Mouse (Mus musculus) thymus, adult 2 months (tissue): ENCODE results near the gene Eri2. TPM values are rescaled to one million over a fixed set of nuclear protein-coding genes. Genes with fewer than 3 reads are reported as not detected.

ENCODE experiments used
- DNase-seq: peaks from one replicate; pipeline ENCODE4 v3.0.0; 2021
- H3K27ac ChIP-seq: fragments of 200-500 bp; 2 replicates; pipeline ENCODE4 v1.5.1; 2012; ENCODE audit warnings: low read length, control low read depth; ENCODE audit not compliant: control insufficient read depth, insufficient read depth
- H3K27me3 ChIP-seq: fragments of 200-500 bp; 2 replicates; pipeline ENCODE4 v1.6.1; 2012; ENCODE audit warnings: mild to moderate bottlenecking, low read length, moderate library complexity, mixed read lengths; ENCODE audit not compliant: control insufficient read depth, insufficient read depth
- H3K36me3 ChIP-seq: fragments of 200-500 bp; 2 replicates; pipeline ENCODE4 v1.6.1; 2012; ENCODE audit warnings: mild to moderate bottlenecking, low read length, moderate library complexity; ENCODE audit not compliant: control insufficient read depth, insufficient read depth
- H3K4me1 ChIP-seq: fragments of 200-500 bp; replicated peaks from 2 replicates; pipeline ENCODE4 v1.6.1; 2012; ENCODE audit warnings: low read length; ENCODE audit not compliant: control insufficient read depth, insufficient read depth
- H3K4me3 ChIP-seq: fragments of 200-500 bp; 2 replicates; pipeline ENCODE4 v1.5.1; 2012; ENCODE audit warnings: mild to moderate bottlenecking, low read length, control low read depth, moderate library complexity; ENCODE audit not compliant: control insufficient read depth, insufficient read depth
- CTCF ChIP-seq: fragments of 200-500 bp; IDR thresholded peaks from 2 replicates; pipeline ENCODE4 v1.5.1; 2012; ENCODE audit warnings: mild to moderate bottlenecking, control low read depth, low read length, moderate library complexity, borderline replicate concordance; ENCODE audit not compliant: control insufficient read depth, poor library complexity, insufficient read depth; ENCODE audit errors: extremely low read depth
- POLR2A ChIP-seq: fragments of 200-500 bp; IDR thresholded peaks from 2 replicates; pipeline ENCODE4 v1.6.1; 2012; ENCODE audit warnings: mild to moderate bottlenecking, low read length, control low read depth, moderate library complexity; ENCODE audit not compliant: control insufficient read depth, poor library complexity, insufficient read depth; ENCODE audit errors: extremely low read depth
- WGBS: fragments of 180-500 bp; shearing (Covaris S2); methylation state at CpG from one replicate; pipeline ENCODE4 v1.1.7; 2018; 5-methylcytosine and 5-hydroxymethylcytosine counted together
- polyA plus RNA-seq: library from polyadenylated mRNA; depleted of rRNA; stranded (reverse); fragments of >200 nt; gene quantifications from 2 replicates; pipeline ENCODE4 v1.2.3, GENCODE M21; 2012

Eri2 gene
- polyA plus RNA-seq, 1 experiment, result 2.9 TPM

DNA sequence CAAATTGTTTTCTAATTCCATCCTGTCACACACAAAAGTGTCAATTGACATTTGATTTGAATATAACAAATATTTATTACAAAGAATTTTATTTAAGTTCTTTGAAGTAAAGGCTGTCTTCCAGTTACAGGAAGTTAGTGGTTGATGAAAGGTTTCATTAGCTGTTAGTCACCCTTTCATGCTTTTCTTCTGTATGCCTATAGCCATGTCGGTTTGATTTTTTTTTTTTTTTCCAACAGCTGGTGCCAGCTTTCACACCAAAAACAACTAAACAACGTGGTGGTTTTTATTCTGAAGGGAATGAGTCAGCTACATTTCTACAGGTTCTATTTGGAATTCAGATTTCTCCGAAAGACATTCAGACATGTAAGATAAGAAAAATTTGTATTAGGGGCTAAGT, 7.1 kb upstream of the Eri2 start:
- Histone ChIP-seq H3K27ac (no peak overlapping the region), H3K4me3 (no peak overlapping the region), H3K4me1 (no peaks in the 10 kb centered on the region), H3K27me3 (no peaks in the 10 kb centered on the region), H3K36me3 (0 out of 2 replicates have a peak, but pooled peaks cover 3% of the 10 kb centered on the region)
- DNase-seq, result no peak
- 14% methylated on average over 3 of the region's 3 CpGs for WGBS
- TF ChIP-seq POLR2A (no peak), CTCF (no peak)

GRCm38 (mm10) chr7:119800488-119800887, 6.6 kb upstream of the Eri2 start:
- Histone ChIP-seq H3K27ac (no peak overlapping the region), H3K4me3 (no peak overlapping the region), H3K4me1 (no peaks in the 10 kb centered on the region), H3K27me3 (no peaks in the 10 kb centered on the region), H3K36me3 (0 out of 2 replicates have a peak, but pooled peaks cover under 1% of the 10 kb centered on the region)
- WGBS, result 65% methylated on average over 3 of the region's 3 CpGs
- DNase-seq, result peak; percentile 4
- no peak for TF ChIP-seq POLR2A
- TF ChIP-seq CTCF, result no peak

DNA sequence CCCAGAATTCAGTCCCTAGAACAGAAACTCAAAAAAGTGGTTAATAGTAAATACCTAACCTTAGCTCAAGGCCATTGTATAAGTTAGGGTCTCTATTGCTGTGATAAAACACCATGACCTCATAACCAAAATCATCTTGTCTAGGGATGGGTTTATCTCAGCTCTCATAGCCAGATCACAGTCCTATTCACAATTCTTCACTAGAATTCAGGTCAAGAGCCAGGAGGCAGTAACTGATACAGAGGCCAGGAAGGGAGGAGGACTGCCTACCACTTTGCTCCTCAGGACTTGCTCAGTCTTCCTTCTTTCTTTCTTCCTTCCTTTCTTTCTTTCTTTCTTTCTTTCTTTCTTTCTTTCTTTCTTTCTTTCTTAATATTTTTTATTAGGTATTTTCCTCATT, 1.5 kb upstream of the Eri2 start:
- H3K4me3 ChIP-seq, result no peak overlapping the region
- no peak overlapping the region for H3K27ac ChIP-seq
- peaks cover 3% of the 10 kb centered on the region for H3K4me1 ChIP-seq
- DNase-seq, result no peak
- no peak for TF ChIP-seq POLR2A
- no peak for TF ChIP-seq CTCF
- no peaks in the 10 kb centered on the region for H3K27me3 ChIP-seq
- H3K36me3 ChIP-seq, result no peaks in the 10 kb centered on the region; the same call in 1 of the 2 replicates

- peaks cover 3% of the 10 kb centered on the region for H3K4me1 ChIP-seq
- no peak for DNase-seq
- H3K27ac ChIP-seq, result no peak overlapping the region; the same call in 1 of the 2 replicates
- 1% methylated on average over 21 of the region's 21 CpGs for WGBS
- H3K4me3 ChIP-seq, result peak overlapping the region; percentile 94
- no peaks in the 10 kb centered on the region for H3K27me3 ChIP-seq
- peak; percentile 0; the same call in 1 of the 2 replicates for TF ChIP-seq POLR2A
- TF ChIP-seq CTCF, result 0 out of 2 replicates have a peak, but pooled peaks have one; percentile 14
- peaks cover 6% of the 10 kb centered on the region; the same call in 1 of the 2 replicates for H3K36me3 ChIP-seq
Observed at GRCm38 (mm10) chr7:119794251-119794638, 387 bp upstream of the Eri2 start.

GRCm38 (mm10) chr7:119789024-119789423, 4.8 kb downstream of the Eri2 start:
- Histone ChIP-seq H3K36me3 (peaks cover 29% of the 10 kb centered on the region), H3K27ac (no peak overlapping the region), H3K4me3 (no peak overlapping the region), H3K27me3 (no peaks in the 10 kb centered on the region), H3K4me1 (no peaks in the 10 kb centered on the region)
- TF ChIP-seq POLR2A (no peak), CTCF (no peak)
- DNase-seq, result no peak
- WGBS, result 94% methylated on average over 3 of the region's 3 CpGs

- Histone ChIP-seq H3K36me3 (peaks cover 28% of the 10 kb centered on the region), H3K4me3 (no peak overlapping the region), H3K4me1 (no peaks in the 10 kb centered on the region), H3K27me3 (no peaks in the 10 kb centered on the region), H3K27ac (no peak overlapping the region)
- DNase-seq, result no peak
- TF ChIP-seq POLR2A (no peak), CTCF (no peak)
- 97% methylated on average over 5 of the region's 5 CpGs for WGBS
Observed at GRCm38 (mm10) chr7:119784908-119785307, 8.9 kb downstream of the Eri2 start.

GRCm38 (mm10) chr7:119783453-119783852, 10.4 kb downstream of the Eri2 start:
- no peaks in the 10 kb centered on the region for H3K4me1 ChIP-seq
- no peak overlapping the region for H3K4me3 ChIP-seq
- peaks cover 23% of the 10 kb centered on the region for H3K36me3 ChIP-seq
- WGBS, result 100% methylated on average over 2 of the region's 2 CpGs
- H3K27ac ChIP-seq, result no peak overlapping the region
- TF ChIP-seq POLR2A (no peak), CTCF (no peak)
- no peak for DNase-seq
- H3K27me3 ChIP-seq, result no peaks in the 10 kb centered on the region
